Comparison of ENCODE assay signal across 8 mouse cellular contexts in genomic region chr19:4301735-4302651, GRCm38 (mm10). TPM values are rescaled to one million over a fixed set of nuclear protein-coding genes. Genes with fewer than 3 reads are reported as not detected.
DNase-seq lines count a peak whose midpoint lies in the region; ATAC-seq and TF ChIP-seq lines count a peak whose summit lies in the region.

No protein-coding gene starts in this region.

- peak; percentile 64 to 65 for DNase-seq in lung, adult 18-20 months
- DNase-seq in lung, adult 2 months: no peak
- peak; percentile 16 for DNase-seq in hindbrain, embryonic 11.5 days (ENCODE audit: low spot score)
- DNase-seq in ovary, postnatal 36 days (ENCODE audit: low spot score): no peak

- no peaks in the 10 kb centered on the region for H3K27me3 ChIP-seq in embryonic facial prominence, embryonic 12.5 days
- no peaks in the 10 kb centered on the region for H3K27me3 ChIP-seq in hindbrain, embryonic 11.5 days (ENCODE audit: control insufficient read depth, insufficient read depth, low read length)
- H3K27me3 ChIP-seq in limb, embryonic 13.5 days: no peaks in the 10 kb centered on the region
- no peaks in the 10 kb centered on the region for H3K27me3 ChIP-seq in midbrain, embryonic 15.5 days (replicated peaks)
- no peaks in the 10 kb centered on the region for H3K27me3 ChIP-seq in stomach, embryonic 16.5 days (ENCODE audit: control insufficient read depth, insufficient read depth, low read length)

- no peaks in the 10 kb centered on the region for H3K9me3 ChIP-seq in embryonic facial prominence, embryonic 12.5 days
- H3K9me3 ChIP-seq in hindbrain, embryonic 11.5 days (ENCODE audit: control insufficient read depth, low read length): no peaks in the 10 kb centered on the region
- H3K9me3 ChIP-seq in limb, embryonic 13.5 days: no peaks in the 10 kb centered on the region
- no peaks in the 10 kb centered on the region for H3K9me3 ChIP-seq in midbrain, embryonic 15.5 days
- H3K9me3 ChIP-seq in stomach, embryonic 16.5 days (replicated peaks; ENCODE audit: control insufficient read depth, low read length): no peaks in the 10 kb centered on the region

- no peak overlapping the region for H3K4me3 ChIP-seq in lung, adult 2 months (replicated peaks; ENCODE audit: extremely low read depth, low read depth, low read length)
- H3K4me3 ChIP-seq in embryonic facial prominence, embryonic 12.5 days: peak overlapping the region; percentile 12; the same call in 1 of the 2 replicates
- no peak overlapping the region for H3K4me3 ChIP-seq in hindbrain, embryonic 11.5 days (ENCODE audit: low read depth, low read length)
- peak overlapping the region; percentile 21 for H3K4me3 ChIP-seq in limb, embryonic 13.5 days
- H3K4me3 ChIP-seq in midbrain, embryonic 15.5 days: peak overlapping the region; percentile 12
- H3K4me3 ChIP-seq in stomach, embryonic 16.5 days (replicated peaks; ENCODE audit: low read length): peak overlapping the region; percentile 24

- peaks cover 50% of the 10 kb centered on the region for H3K4me1 ChIP-seq in lung, adult 2 months (ENCODE audit: control insufficient read depth, insufficient read depth, low read length)
- peaks cover 60% of the 10 kb centered on the region for H3K4me1 ChIP-seq in embryonic facial prominence, embryonic 12.5 days
- H3K4me1 ChIP-seq in hindbrain, embryonic 11.5 days (replicated peaks; ENCODE audit: control insufficient read depth, insufficient read depth, low read length): peaks cover 24% of the 10 kb centered on the region
- peaks cover 69% of the 10 kb centered on the region for H3K4me1 ChIP-seq in limb, embryonic 13.5 days
- peaks cover 60% of the 10 kb centered on the region for H3K4me1 ChIP-seq in midbrain, embryonic 15.5 days
- H3K4me1 ChIP-seq in stomach, embryonic 16.5 days (ENCODE audit: control insufficient read depth, insufficient read depth, low read length): peaks cover 81% of the 10 kb centered on the region

- no peak for ATAC-seq in embryonic facial prominence, embryonic 12.5 days (ENCODE audit: insufficient number of reproducible peaks, insufficient read depth, low FRiP score, low TSS enrichment)
- no peak for ATAC-seq in hindbrain, embryonic 11.5 days (ENCODE audit: low FRiP score)
- ATAC-seq in limb, embryonic 13.5 days (ENCODE audit: low FRiP score, low read depth): 0 out of 2 replicates have a peak, but pooled peaks have one; percentile 13
- ATAC-seq in midbrain, embryonic 15.5 days (replicated peaks): no peak
- peak; percentile 8; the same call in 1 of the 2 replicates for ATAC-seq in stomach, embryonic 16.5 days (ENCODE audit: insufficient read depth, low FRiP score)

- peak overlapping the region; percentile 82 for H3K27ac ChIP-seq in embryonic facial prominence, embryonic 12.5 days
- H3K27ac ChIP-seq in hindbrain, embryonic 11.5 days (ENCODE audit: low read depth, low read length): peak overlapping the region; percentile 12
- peak overlapping the region; percentile 83 for H3K27ac ChIP-seq in limb, embryonic 13.5 days
- peak overlapping the region; percentile 70 for H3K27ac ChIP-seq in midbrain, embryonic 15.5 days
- peak overlapping the region; percentile 87 for H3K27ac ChIP-seq in stomach, embryonic 16.5 days (ENCODE audit: low read length)

- TF ChIP-seq POLR2A in lung, adult 2 months (IDR thresholded peaks at IDR 0.05; ENCODE audit: borderline replicate concordance, extremely low read depth, low read depth, low read length): no peak; the same call in 1 of the 2 replicates

- peak overlapping the region; percentile 45 for H3K9ac ChIP-seq in embryonic facial prominence, embryonic 12.5 days
- no peak overlapping the region for H3K9ac ChIP-seq in hindbrain, embryonic 11.5 days (ENCODE audit: low read depth, low read length)
- peak overlapping the region; percentile 54 for H3K9ac ChIP-seq in limb, embryonic 13.5 days
- H3K9ac ChIP-seq in midbrain, embryonic 15.5 days: peak overlapping the region; percentile 32; the same call in 1 of the 2 replicates
- H3K9ac ChIP-seq in stomach, embryonic 16.5 days (ENCODE audit: low read length): peak overlapping the region; percentile 65

- TF ChIP-seq CTCF in lung, adult 2 months (IDR thresholded peaks at IDR 0.05; ENCODE audit: insufficient read depth, low read length): no peak

- H3K4me2 ChIP-seq in embryonic facial prominence, embryonic 12.5 days (replicated peaks): peak overlapping the region; percentile 45
- H3K4me2 ChIP-seq in hindbrain, embryonic 11.5 days (replicated peaks; ENCODE audit: low read depth, low read length): peak overlapping the region; percentile 19; the same call in 1 of the 2 replicates
- peak overlapping the region; percentile 90 for H3K4me2 ChIP-seq in limb, embryonic 13.5 days (replicated peaks)
- H3K4me2 ChIP-seq in midbrain, embryonic 15.5 days: peak overlapping the region; percentile 38
- peak overlapping the region; percentile 43 for H3K4me2 ChIP-seq in stomach, embryonic 16.5 days (ENCODE audit: low read depth, low read length)

- WGBS in lung, adult 2 months: 25% methylated on average over 21 of the region's 21 CpGs
- WGBS in embryonic facial prominence, embryonic 12.5 days: 21% methylated on average over 21 of the region's 21 CpGs
- 50% methylated on average over 21 of the region's 21 CpGs for WGBS in hindbrain, embryonic 11.5 days
- 17% methylated on average over 21 of the region's 21 CpGs for WGBS in limb, embryonic 13.5 days
- WGBS in midbrain, embryonic 15.5 days: 22% methylated on average over 21 of the region's 21 CpGs
- 22% methylated on average over 21 of the region's 21 CpGs for WGBS in stomach, embryonic 16.5 days

- H3K36me3 ChIP-seq in embryonic facial prominence, embryonic 12.5 days: no peaks in the 10 kb centered on the region
- no peaks in the 10 kb centered on the region for H3K36me3 ChIP-seq in hindbrain, embryonic 11.5 days (ENCODE audit: control insufficient read depth, insufficient read depth, low read length)
- H3K36me3 ChIP-seq in limb, embryonic 13.5 days: peaks cover 9% of the 10 kb centered on the region
- no peaks in the 10 kb centered on the region; the same call in 1 of the 2 replicates for H3K36me3 ChIP-seq in midbrain, embryonic 15.5 days (replicated peaks)
- H3K36me3 ChIP-seq in stomach, embryonic 16.5 days (ENCODE audit: control insufficient read depth, insufficient read depth, low read length): no peaks in the 10 kb centered on the region

RNA-seq across cellular contexts. Expression of gene Grk2, which starts 4.0 kb away (rescaled TPM):
- 110 and 120 TPM in 2 replicates for polyA plus RNA-seq in lung, adult 2 months (2012; rRNA removed)
- 15.0 and 19.0 TPM in 2 replicates for polyA plus RNA-seq in embryonic facial prominence, embryonic 12.5 days (2016; fragmentation: Nextera tagmentation; extraction: Ambion mirVana)
- polyA plus RNA-seq in hindbrain, embryonic 11.5 days (2014; fragmentation: Nextera tagmentation; extraction: Ambion mirVana): 12.5 and 13.9 TPM in 2 replicates
- polyA plus RNA-seq in limb, embryonic 13.5 days (2015; fragmentation: Nextera tagmentation; extraction: Ambion mirVana): 16.5 and 18.5 TPM in 2 replicates
- polyA plus RNA-seq in midbrain, embryonic 15.5 days (2015; fragmentation: Nextera tagmentation; extraction: Ambion mirVana): 28.2 and 29.6 TPM in 2 replicates
- 18.0 and 20.0 TPM in 2 replicates for polyA plus RNA-seq in stomach, embryonic 16.5 days (2015; fragmentation: Nextera tagmentation; extraction: Ambion mirVana)

RNA-seq across cellular contexts. Expression of gene Ankrd13d, which starts 19.1 kb away (rescaled TPM):
- 7.3 and 8.4 TPM in 2 replicates for polyA plus RNA-seq in lung, adult 2 months (2012; rRNA removed)
- 11.0 and 13.4 TPM in 2 replicates for polyA plus RNA-seq in embryonic facial prominence, embryonic 12.5 days (2016; fragmentation: Nextera tagmentation; extraction: Ambion mirVana)
- polyA plus RNA-seq in hindbrain, embryonic 11.5 days (2014; fragmentation: Nextera tagmentation; extraction: Ambion mirVana): 8.6 and 11.0 TPM in 2 replicates
- 13.6 and 14.7 TPM in 2 replicates for polyA plus RNA-seq in limb, embryonic 13.5 days (2015; fragmentation: Nextera tagmentation; extraction: Ambion mirVana)
- 53.9 and 57.1 TPM in 2 replicates for polyA plus RNA-seq in midbrain, embryonic 15.5 days (2015; fragmentation: Nextera tagmentation; extraction: Ambion mirVana)
- 10.9 and 11.9 TPM in 2 replicates for polyA plus RNA-seq in stomach, embryonic 16.5 days (2015; fragmentation: Nextera tagmentation; extraction: Ambion mirVana)

RNA-seq across cellular contexts. Expression of gene Ssh3, which starts 33.0 kb away (rescaled TPM):
- 82.3 and 98.0 TPM in 2 replicates for polyA plus RNA-seq in lung, adult 2 months (2012; rRNA removed)
- 11.1 and 11.5 TPM in 2 replicates for polyA plus RNA-seq in embryonic facial prominence, embryonic 12.5 days (2016; fragmentation: Nextera tagmentation; extraction: Ambion mirVana)
- 2.8 and 3.9 TPM in 2 replicates for polyA plus RNA-seq in hindbrain, embryonic 11.5 days (2014; fragmentation: Nextera tagmentation; extraction: Ambion mirVana)
- 15.7 and 16.0 TPM in 2 replicates for polyA plus RNA-seq in limb, embryonic 13.5 days (2015; fragmentation: Nextera tagmentation; extraction: Ambion mirVana)
- polyA plus RNA-seq in midbrain, embryonic 15.5 days (2015; fragmentation: Nextera tagmentation; extraction: Ambion mirVana): 12.2 and 16.2 TPM in 2 replicates
- polyA plus RNA-seq in stomach, embryonic 16.5 days (2015; fragmentation: Nextera tagmentation; extraction: Ambion mirVana): 44.5 and 53.2 TPM in 2 replicates

Comparison
In these comparisons a context has a peak if more than half of its experiments do, and no peak if none do; other contexts are left out.
1. DNase-seq: peak in lung, adult 18-20 months (2 of 2) and hindbrain, embryonic 11.5 days (single experiment); none in lung, adult 2 months (single experiment) and ovary, postnatal 36 days (single experiment).
2. H3K4me3 ChIP-seq: peak in embryonic facial prominence, embryonic 12.5 days (single experiment), limb, embryonic 13.5 days (single experiment), midbrain, embryonic 15.5 days (single experiment) and stomach, embryonic 16.5 days (single experiment); none in lung, adult 2 months (single experiment) and hindbrain, embryonic 11.5 days (single experiment).
3. ATAC-seq: peak in limb, embryonic 13.5 days (single experiment) and stomach, embryonic 16.5 days (single experiment); none in embryonic facial prominence, embryonic 12.5 days (single experiment), hindbrain, embryonic 11.5 days (single experiment) and midbrain, embryonic 15.5 days (single experiment).
4. H3K27ac ChIP-seq: peak in every context shown above with its lines; median percentile 87 in stomach, embryonic 16.5 days; 83 in limb, embryonic 13.5 days; 82 in embryonic facial prominence, embryonic 12.5 days; 70 in midbrain, embryonic 15.5 days; 12 in hindbrain, embryonic 11.5 days.
5. H3K4me2 ChIP-seq: peak in every context shown above with its lines; median percentile 90 in limb, embryonic 13.5 days; 45 in embryonic facial prominence, embryonic 12.5 days; 43 in stomach, embryonic 16.5 days; 38 in midbrain, embryonic 15.5 days; 19 in hindbrain, embryonic 11.5 days.